Mouse (Mus musculus) heart, embryonic 10.5 days (tissue): ENCODE measurements at regions not wholly inside any gene's neighbourhood (a gene's known extent, or its start where the extent isn't known, plus 50 kb on each side); places are given as distances from the start of the nearest gene placed in this dataset.

Source experiments
- DNase-seq: peaks from one replicate; pipeline ENCODE4 v3.0.0-alpha.2; 2017; ENCODE audit warnings: low spot score
- H3K27ac ChIP-seq: fragments of 300-500 bp; sonication (generic); 2 replicates; pipeline ENCODE4 v1.5.1; 2016; ENCODE audit warnings: mild to moderate bottlenecking
- H3K27me3 ChIP-seq: fragments of 300-500 bp; sonication (generic); 2 replicates; pipeline ENCODE4 v1.6.1; 2016; ENCODE audit warnings: mild to moderate bottlenecking; ENCODE audit not compliant: poor library complexity, insufficient read depth, severe bottlenecking
- H3K36me3 ChIP-seq: fragments of 300-500 bp; sonication (generic); 2 replicates; pipeline ENCODE4 v1.6.1; 2016; ENCODE audit warnings: mild to moderate bottlenecking, moderate library complexity
- H3K4me1 ChIP-seq: fragments of 300-500 bp; sonication (generic); 2 replicates; pipeline ENCODE4 v1.6.1; 2016; ENCODE audit warnings: mild to moderate bottlenecking
- H3K4me3 ChIP-seq: fragments of 300-500 bp; sonication (generic); 2 replicates; pipeline ENCODE4 v1.5.1; 2016; ENCODE audit warnings: mild to moderate bottlenecking, moderate library complexity
- H3K9me3 ChIP-seq: fragments of 300-500 bp; sonication (generic); 2 replicates; pipeline ENCODE4 v1.6.1; 2016; ENCODE audit warnings: mild to moderate bottlenecking, moderate library complexity
- WGBS: fragments of 180-500 bp; shearing (Covaris S2); methylation state at CpG from one replicate; pipeline ENCODE4 v1.1.7; 2016; 5-methylcytosine and 5-hydroxymethylcytosine counted together

DNA sequence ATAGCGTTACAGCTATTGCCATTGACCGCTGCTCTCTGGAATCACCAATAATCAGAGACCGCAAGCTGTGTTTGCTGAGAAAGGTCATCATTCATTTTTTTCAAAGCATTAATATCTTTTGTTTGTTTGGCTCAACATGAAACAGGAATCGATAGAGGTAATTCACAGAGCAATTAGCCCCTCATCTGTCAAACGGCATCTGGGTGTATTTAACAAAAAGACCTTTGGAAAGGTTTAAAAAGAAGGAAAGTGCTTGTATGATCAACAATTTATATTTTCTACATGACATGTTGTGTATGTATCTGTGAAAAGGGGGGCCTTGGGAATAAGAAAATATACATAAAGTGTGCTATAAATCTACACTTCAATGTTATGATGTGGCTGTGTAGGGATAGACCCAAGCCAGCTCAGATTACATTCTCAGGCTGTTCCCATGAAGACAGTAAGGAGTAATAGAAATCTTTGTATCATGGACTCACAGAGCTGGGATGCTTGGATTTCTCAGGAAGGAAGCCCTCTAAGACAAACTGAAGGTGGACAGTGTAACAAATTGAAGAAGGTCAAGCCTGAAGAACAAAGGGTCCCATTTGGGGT, 117.0 kb downstream of the Gm10295 start:
- H3K36me3 ChIP-seq: no peaks in the 10 kb centered on the region
- 78% methylated on average over 5 of the region's 5 CpGs for WGBS
- H3K4me3 ChIP-seq: no peak overlapping the region
- 0 out of 2 replicates have a peak, but pooled peaks cover under 1% of the 10 kb centered on the region for H3K27me3 ChIP-seq
- DNase-seq: no peak
- no peak overlapping the region for H3K27ac ChIP-seq
- H3K9me3 ChIP-seq: no peaks in the 10 kb centered on the region
- peaks cover 31% of the 10 kb centered on the region for H3K4me1 ChIP-seq

DNA sequence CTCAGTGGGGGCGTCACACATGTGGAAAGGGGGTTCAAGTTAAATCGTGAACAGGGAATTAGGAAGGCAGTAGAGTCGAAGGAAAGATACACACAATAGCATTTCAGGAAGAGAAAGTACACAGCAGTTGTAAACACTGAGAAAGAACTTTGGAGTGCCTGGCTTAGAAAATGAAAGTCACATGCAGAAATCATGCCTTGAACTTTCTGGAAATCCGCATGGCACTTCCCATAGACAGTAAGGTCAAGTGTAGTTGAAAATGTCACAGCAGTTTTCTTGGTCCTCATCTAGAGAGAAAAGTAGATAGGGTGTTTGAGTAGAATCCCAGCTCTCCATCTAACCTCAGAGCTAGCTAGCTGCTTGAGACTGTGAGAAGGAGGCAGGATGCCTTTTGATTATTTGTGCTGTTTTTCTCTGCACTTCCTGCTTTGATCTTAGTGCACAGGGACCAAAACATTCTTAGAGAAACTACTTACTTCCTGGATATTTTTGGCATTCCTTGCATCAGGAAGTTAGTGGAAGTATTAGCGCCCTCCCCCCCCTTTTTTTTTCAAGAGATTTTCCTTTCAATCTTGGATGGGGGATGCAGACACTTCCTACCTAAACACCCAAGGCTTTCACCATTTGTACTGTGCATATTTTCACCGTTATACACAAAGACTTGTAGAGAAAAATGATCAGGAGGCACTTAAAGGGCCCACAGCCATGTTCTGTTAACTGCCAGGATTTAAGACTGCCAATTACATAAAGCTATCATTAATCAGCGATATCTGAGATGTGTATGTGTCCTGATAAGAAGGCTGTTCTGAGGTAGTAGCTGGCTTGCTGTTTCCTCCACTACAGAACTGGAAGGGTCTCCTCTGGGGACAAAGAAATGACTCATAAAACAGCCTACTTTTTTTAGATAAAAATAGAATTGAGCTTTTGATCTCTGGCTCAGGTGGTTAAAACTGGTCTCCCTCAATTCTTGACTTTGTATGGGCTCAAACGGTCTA, 118.2 kb downstream of the Gm10295 start:
- H3K4me1 ChIP-seq: peaks cover 28% of the 10 kb centered on the region
- 69% methylated on average over 8 of the region's 8 CpGs for WGBS

DNA sequence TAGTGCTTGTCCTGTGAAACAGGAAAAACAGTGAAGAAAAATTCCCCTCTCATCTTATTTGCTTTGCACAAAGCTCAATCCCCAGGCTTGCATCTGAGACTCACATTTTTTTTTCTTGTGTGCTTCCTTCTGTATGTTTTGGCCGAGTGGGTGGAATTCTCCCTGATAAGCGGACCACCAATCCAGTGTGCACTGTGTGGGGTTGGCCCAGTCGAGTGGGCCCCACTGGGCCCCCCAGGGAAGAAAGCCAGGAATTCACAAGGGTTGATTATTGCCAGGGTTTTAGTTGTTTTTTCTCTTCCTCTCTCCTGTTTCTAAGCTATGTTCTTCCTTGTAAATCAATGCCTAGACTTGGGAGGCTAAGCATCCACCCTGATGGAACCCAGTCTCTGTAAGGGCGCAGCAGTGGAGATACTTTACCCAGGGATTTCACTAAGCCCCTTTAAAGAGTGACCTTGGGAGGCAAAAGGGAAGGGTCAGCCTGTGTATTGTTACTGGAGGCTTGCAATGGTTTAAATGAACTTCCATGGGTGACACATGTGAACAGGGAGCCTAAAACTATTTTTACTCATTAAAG, 120.3 kb downstream of the Gm10295 start:
- peaks cover 15% of the 10 kb centered on the region for H3K4me1 ChIP-seq
- peak overlapping the region; percentile 7; the same call in 1 of the 2 replicates for H3K27ac ChIP-seq
- no peak for DNase-seq
- H3K36me3 ChIP-seq: no peaks in the 10 kb centered on the region
- WGBS: 47% methylated on average over 4 of the region's 4 CpGs
- no peak overlapping the region for H3K4me3 ChIP-seq
- H3K9me3 ChIP-seq: no peaks in the 10 kb centered on the region
- 0 out of 2 replicates have a peak, but pooled peaks cover 4% of the 10 kb centered on the region for H3K27me3 ChIP-seq

More for the DNA sequence above, 118.2 kb downstream of the Gm10295 start:
- Histone ChIP-seq H3K27me3 (0 out of 2 replicates have a peak, but pooled peaks cover 4% of the 10 kb centered on the region), H3K36me3 (no peaks in the 10 kb centered on the region), H3K4me3 (no peak overlapping the region), H3K27ac (peak overlapping the region; percentile 52; the same call in 1 of the 2 replicates), H3K9me3 (no peaks in the 10 kb centered on the region)
- DNase-seq: no peak

DNA sequence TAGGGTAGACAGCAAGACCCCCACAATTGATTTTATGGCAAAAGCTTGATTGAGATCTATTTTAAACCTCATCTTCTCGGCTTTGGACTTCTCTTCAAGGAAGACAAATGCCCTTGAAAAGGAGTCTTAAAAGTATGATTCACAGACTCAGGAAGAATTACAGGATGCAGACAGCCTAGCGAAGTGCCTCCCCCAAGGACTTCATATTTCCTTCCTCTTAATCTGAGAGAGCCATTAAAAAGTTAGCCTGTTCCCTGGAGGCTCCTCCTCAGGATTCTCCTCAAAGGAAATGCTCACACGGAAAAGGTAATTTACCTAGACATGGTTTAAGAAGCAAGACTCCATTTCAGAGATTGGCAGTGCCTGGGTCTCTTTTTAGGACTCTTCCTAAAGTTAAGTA, 122.1 kb downstream of the Gm10295 start:
- WGBS: 62% methylated on average over 3 of the region's 3 CpGs
- Histone ChIP-seq H3K27ac (0 out of 2 replicates have a peak overlapping the region, but pooled peaks have one; percentile 7), H3K27me3 (0 out of 2 replicates have a peak, but pooled peaks cover 4% of the 10 kb centered on the region), H3K36me3 (no peaks in the 10 kb centered on the region), H3K9me3 (no peaks in the 10 kb centered on the region), H3K4me3 (no peak overlapping the region), H3K4me1 (peaks cover 11% of the 10 kb centered on the region)
- no peak for DNase-seq

DNA sequence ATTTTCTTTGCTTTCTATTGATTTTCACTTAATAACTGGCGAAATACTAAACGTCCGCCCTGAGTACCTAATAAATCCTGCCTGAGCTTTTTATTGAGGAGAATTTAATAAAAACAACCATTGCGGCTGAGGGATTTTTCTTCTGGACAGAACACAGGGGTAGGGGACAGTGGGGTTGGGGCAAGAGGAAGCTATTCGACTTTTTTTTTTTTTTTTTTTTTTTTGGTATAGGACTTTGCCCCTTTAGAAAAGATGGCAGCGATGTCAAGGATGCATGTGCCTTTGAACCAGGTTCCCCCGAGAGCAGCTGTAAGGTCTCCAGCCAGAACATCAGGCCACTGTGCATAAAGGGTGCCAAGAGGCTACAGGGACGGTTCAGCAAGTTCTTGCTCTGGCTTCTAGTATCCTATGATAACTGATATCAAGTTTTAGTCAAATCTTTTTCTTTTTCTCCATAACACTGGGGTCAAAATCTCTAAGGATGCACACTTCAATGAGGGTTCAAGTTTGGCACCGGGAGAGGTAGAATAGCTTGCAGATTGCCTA, 126.9 kb downstream of the Gm10295 start:
- no peak for DNase-seq
- WGBS: 87% methylated on average over 9 of the region's 9 CpGs
- 0 out of 2 replicates have a peak, but pooled peaks cover 4% of the 10 kb centered on the region for H3K27me3 ChIP-seq

DNA sequence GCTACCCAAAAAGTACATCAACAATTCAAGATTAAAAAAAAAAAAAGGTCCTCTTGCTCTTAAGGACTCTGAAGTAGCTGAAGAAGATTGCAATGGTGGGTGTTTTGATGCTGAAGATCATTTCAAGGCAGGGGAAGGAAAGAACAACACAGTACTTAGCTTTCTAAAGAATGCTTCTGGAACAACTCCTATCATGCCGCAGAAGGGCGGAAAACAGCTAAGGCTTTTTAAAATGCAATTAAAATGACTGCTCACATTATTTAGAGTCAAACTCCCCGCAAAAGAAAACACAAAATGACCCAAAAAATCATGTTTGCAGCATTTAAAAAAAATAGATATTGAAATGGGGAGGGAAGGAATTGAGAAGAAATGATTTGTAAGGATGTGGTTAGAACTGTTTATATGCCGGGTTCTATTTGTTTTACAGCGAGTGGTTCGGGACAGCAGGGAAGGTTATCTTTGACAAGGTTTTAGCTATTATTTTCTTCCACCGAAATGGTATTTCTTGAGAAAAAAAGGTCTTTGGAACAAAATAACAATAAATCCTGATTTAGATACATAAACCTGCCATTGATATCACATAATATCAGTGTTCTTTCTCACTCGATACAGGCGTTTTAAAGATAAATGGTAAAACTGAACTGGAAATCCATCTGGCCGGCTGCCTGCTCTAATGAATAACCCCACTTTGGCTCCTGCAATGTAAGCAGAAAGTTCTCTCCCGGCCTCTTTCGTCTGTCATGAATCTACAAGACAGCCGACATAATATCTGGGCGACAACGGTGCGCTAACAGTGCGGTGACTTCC, 127.6 kb downstream of the Gm10295 start:
- Histone ChIP-seq H3K36me3 (no peaks in the 10 kb centered on the region), H3K9me3 (no peaks in the 10 kb centered on the region), H3K27ac (no peak overlapping the region), H3K4me1 (no peaks in the 10 kb centered on the region), H3K27me3 (no peaks in the 10 kb centered on the region), H3K4me3 (no peak overlapping the region)
- WGBS: 87% methylated on average over 17 of the region's 17 CpGs
- no peak for DNase-seq

More for the DNA sequence above, 126.9 kb downstream of the Gm10295 start:
- Histone ChIP-seq H3K4me1 (no peaks in the 10 kb centered on the region), H3K27ac (no peak overlapping the region), H3K9me3 (no peaks in the 10 kb centered on the region), H3K36me3 (no peaks in the 10 kb centered on the region), H3K4me3 (no peak overlapping the region)

DNA sequence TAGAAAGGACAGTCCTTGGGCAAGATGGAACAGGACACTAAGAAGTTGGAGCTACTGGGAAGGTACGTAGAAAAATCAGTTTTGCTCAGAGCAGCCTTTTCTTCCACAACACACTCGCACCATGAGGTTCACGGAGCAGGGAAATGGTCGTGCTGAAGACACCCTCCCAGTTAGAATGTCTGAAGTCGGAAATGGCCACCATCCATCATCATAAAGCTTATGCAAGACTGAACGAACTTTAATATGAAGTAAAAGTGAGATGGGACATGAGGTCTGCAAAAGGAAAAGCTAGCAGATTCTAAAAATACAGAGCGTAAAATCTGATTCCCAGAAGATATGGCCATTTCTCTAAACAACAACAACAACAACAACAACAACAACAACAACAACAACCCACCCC, 133.9 kb downstream of the Gm10295 start:
- Histone ChIP-seq H3K27me3 (no peaks in the 10 kb centered on the region), H3K27ac (no peak overlapping the region), H3K36me3 (no peaks in the 10 kb centered on the region), H3K4me1 (no peaks in the 10 kb centered on the region), H3K9me3 (no peaks in the 10 kb centered on the region), H3K4me3 (no peak overlapping the region)
- DNase-seq: no peak
- 85% methylated on average over 7 of the region's 7 CpGs for WGBS

DNA sequence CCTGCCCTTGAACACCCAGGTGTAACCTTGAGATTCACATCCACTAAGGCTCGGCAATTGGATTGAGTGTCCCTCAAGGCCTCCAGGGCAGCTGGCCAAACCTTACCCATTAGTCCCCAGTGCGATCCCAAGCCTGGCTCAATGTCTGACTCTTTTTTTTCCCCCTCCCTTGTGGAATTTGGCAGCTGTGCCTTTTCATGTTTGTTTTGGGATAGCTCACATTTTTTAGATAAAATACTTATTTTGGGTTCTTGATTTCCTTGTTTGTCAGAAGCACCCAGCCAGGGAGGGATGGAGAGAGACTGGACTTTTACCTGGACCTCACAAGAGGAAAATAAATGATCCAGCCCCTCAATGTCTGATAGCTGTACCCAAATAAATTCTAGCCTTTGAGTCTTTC, 134.5 kb downstream of the Gm10295 start:
- Histone ChIP-seq H3K9me3 (no peaks in the 10 kb centered on the region), H3K4me1 (no peaks in the 10 kb centered on the region), H3K36me3 (no peaks in the 10 kb centered on the region), H3K4me3 (no peak overlapping the region), H3K27me3 (no peaks in the 10 kb centered on the region), H3K27ac (no peak overlapping the region)
- WGBS: 18% methylated on average over 2 of the region's 2 CpGs
- DNase-seq: no peak

DNA sequence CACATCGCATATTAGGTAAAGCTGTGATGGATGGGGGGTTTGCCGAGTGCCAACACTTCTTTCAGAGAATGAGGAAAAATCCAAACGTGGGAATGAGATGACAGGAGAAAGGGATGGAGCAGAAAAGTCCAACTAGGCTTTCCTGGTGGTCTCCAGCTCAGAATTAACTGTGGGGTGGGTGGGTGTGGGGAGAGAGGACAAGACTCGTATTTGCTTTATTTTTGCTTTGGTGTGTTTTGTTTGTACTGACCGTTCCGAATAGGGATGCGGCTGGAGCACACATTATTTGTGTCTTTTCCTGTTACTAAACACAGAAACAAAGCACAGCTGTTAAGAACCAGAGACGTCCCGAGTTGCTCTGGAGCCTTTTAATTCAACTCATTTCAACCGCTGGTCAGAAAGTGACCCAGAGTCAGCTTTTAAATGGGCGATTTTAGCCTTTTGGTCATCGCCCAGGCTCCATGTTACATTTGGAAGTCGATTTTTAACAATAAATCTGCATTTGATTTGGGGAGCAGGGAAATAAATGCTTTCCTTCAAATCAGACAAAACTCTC, 136.7 kb downstream of the Gm10295 start:
- Histone ChIP-seq H3K9me3 (no peaks in the 10 kb centered on the region), H3K27ac (no peak overlapping the region), H3K4me3 (no peak overlapping the region), H3K4me1 (no peaks in the 10 kb centered on the region), H3K36me3 (no peaks in the 10 kb centered on the region), H3K27me3 (no peaks in the 10 kb centered on the region)
- 75% methylated on average over 13 of the region's 13 CpGs for WGBS
- no peak for DNase-seq

DNA sequence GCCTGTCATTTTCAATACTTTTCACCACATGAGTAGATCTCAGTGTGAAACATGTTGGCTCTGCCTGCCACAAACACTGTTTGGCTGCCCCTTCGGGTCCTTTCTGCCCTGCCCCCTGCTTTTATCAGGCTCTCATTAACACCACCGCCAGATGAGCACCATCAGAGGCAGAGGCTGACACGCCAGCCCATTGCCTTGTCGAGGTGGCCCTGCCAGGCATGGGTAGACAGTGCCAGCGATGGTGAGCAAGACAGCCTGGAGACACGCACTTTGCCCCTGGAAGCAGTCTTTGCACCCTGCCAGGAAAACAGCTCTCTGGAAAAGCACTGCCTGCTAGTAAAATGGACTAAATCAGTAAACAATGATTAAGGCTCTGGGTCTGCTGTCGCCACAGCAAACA, 158.2 kb downstream of the Gm10295 start:
- H3K36me3 ChIP-seq: no peaks in the 10 kb centered on the region
- WGBS: 12% methylated on average over 7 of the region's 7 CpGs

DNA sequence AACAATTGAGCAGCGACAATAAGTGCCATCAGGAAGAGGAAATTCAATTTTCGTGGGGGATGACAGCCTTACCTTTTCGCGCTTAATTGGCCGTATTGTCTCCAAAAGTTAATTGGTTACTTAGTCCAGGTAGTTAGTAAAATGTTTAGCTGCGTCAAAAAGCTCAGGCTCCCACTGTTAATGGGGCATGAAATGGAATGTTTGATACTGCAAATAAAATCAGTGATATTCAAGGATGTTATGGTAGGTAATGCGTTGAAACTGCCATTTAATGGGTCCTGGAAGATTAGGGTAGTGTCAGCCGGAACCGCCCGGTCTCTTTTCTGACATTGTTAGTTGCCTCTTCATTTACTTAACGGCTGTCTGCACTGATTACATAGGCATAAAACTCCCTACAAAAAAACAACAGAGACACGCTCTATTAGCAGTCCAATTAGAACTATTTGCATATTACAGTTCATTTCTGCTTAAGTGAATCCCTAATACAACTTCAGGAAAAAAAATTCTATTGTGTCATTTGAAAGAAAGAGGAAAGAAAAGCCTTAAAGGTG, 161.0 kb downstream of the Gm10295 start:
- Histone ChIP-seq H3K9me3 (no peaks in the 10 kb centered on the region), H3K27ac (no peak overlapping the region), H3K4me1 (peaks cover 8% of the 10 kb centered on the region; the same call in 1 of the 2 replicates), H3K27me3 (no peaks in the 10 kb centered on the region), H3K36me3 (no peaks in the 10 kb centered on the region), H3K4me3 (no peak overlapping the region)
- 80% methylated on average over 12 of the region's 12 CpGs for WGBS
- DNase-seq: no peak

More for the DNA sequence above, 158.2 kb downstream of the Gm10295 start:
- no peaks in the 10 kb centered on the region for H3K9me3 ChIP-seq
- peaks cover 6% of the 10 kb centered on the region; the same call in 1 of the 2 replicates for H3K4me1 ChIP-seq
- 0 out of 2 replicates have a peak overlapping the region, but pooled peaks have one; percentile 12 for H3K4me3 ChIP-seq
- DNase-seq: no peak
- H3K27me3 ChIP-seq: no peaks in the 10 kb centered on the region
- peak overlapping the region; percentile 52; the same call in 1 of the 2 replicates for H3K27ac ChIP-seq
